Mouse (Mus musculus) liver, adult 2 months (tissue): ENCODE measurements around the gene Ubxn2a.

ENCODE experiments used
- CTCF ChIP-seq: fragments of 200-500 bp; IDR thresholded peaks from 2 replicates; pipeline ENCODE4 v1.5.1; 2011; ENCODE audit warnings: low read depth, low read length, control low read depth
- POLR2A ChIP-seq: fragments of 200-500 bp; IDR thresholded peaks from 2 replicates; pipeline ENCODE4 v1.6.1; 2011; ENCODE audit warnings: low read length, control low read depth; ENCODE audit not compliant: insufficient read depth; ENCODE audit errors: extremely low read depth

GRCm38 (mm10) chr12:4875623-4876022, 31.9 kb downstream of the Ubxn2a start:
- TF ChIP-seq CTCF (no peak), POLR2A (no peak)
